Mouse (Mus musculus): ENCODE measurements around the gene Txndc8.

Gene Txndc8

GRCm38 (mm10) chr4:58009024-58009423 is at the start of gene Txndc8:
Txndc8 (minus strand) TSS chr4:58009124.
- no peak for DNase-seq (ENCODE audit: low spot score)

- DNase-seq (ENCODE audit: low spot score), result no peak
Measured at GRCm38 (mm10) chr4:58055653-58056052, 46.7 kb upstream of the Txndc8 start.

- DNase-seq (ENCODE audit: low spot score), result no peak
Measured at GRCm38 (mm10) chr4:58054441-58054840, 45.5 kb upstream of the Txndc8 start.

DNA sequence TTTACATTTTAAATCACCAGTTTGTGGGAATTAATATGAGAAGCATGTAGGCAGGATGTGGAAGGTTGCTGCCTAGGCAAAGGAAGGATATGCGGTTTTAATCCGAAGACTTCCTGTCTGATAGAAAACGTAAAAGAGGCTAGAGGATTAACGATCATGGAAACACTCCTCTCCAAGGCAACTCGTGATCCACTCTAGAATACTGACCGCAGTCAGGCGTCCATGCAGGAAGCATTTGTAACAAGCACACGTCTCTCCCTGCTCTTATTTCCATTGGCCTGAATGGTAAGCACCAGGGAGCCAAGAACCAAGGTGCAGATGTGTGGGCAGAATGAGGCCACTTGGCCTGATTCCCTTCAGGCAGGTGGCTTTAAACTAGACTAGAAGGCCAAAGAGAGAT is 41.8 kb upstream of the Txndc8 start:
- no peak for DNase-seq (ENCODE audit: low spot score)

DNA sequence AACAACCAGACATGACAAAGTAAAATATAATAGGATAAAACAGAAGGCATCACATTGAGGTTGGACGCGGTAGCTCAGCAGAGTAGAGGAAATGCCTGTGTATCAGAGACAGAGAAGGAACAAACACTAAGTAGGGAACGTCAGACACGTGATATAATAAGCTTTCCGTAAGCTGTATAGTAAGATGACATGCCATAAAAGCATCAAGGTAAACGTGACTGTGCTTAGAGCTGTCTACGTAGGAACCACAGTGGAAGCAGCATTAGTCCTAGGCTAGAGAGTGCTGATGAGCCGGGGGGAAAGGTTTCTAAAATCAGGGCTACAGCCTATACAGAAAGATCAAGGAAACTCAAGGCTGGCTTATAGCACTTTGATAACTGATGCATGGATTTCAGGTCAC is 41.4 kb upstream of the Txndc8 start:
- no peak for DNase-seq (ENCODE audit: low spot score)

DNA sequence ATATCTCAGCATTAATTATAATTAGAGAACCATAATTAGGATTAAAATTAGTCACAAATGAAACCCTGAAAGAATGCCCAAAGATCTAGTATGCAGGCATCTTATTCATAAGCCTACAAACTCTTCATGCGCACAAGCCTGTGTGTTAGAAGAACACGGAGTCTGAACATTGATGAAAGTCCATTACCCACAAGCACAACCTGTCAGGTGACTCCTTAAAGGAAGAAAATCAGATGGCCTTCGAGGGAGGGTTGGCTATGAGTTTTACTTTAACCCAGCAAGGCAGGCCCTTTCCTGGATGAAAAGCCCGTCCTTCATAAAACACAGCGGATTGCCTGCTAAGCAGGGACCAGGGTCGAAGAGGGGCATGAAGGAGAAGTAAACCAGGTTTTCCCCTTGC is 35.9 kb upstream of the Txndc8 start:
- DNase-seq (ENCODE audit: low spot score), result no peak

GRCm38 (mm10) chr4:58044356-58044755 is 35.4 kb upstream of the Txndc8 start:
- no peak for DNase-seq (ENCODE audit: low spot score)

DNA sequence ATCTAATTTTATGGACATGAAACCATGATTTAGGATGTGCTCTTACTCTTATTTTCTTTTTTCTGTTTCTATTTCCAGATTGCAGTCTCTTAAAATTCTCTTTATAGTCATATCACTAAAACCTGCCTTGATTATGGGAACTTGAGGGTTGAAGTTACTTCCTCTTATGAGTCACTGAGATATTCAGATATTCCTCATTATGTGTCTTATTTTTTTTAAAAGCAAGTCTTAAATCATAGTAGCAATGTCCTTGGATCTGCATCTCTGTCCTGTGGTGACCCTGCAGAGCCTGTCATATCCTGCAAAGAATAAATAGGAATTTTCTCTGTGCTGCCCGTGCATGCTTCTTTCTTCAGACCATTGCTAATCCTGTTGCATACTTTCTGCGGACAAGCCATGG is 31.2 kb upstream of the Txndc8 start:
- no peak for DNase-seq (ENCODE audit: low spot score)

DNA sequence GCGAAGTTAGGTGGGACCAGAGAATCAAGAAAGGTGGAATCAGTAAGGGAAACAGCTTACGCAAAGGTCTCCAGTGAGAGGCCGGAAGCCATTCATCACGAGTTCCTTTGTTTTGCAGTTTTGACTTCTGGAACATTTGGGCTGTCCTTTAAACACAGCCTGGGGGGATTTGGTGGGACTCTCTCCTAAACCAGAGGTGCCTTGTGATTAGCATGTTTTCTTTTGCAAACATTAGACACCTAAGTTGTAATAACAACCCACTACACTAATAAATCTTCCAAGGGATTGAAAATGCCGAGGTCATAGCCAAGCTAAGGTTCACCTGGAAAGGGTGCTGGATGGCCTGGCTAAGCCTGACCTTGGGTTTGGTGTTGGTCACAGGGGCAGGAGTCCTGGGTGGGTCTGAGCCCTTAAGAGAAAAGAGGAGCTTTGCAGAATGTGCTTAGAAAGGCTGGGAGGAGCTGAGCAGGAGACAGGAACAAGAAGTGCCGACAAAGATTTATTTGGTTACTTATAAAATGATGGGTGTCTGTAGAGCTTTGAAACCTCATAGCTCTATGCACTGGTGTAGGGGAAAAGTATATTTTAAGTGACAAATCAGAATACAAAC is 28.3 kb upstream of the Txndc8 start:
- DNase-seq (ENCODE audit: low spot score), result no peak

DNA sequence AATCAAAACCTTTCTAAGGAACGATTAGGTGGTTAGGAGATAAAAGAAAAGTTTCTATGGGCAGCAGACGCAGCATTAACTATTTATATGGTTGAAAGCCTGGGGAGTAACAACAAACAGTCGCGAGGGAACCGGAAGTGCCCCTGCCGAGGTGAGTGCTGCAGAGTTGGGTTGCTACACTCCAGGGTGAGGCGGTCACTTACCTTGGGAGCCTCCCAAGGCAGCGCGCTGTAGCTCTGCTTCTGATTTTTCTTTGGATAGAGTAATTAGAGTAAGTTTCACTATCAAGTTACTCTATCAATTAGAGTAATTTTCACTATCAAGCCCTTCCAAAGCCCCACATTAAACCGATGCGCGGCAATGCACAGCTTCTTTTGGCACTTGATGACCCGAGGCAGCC is 25.7 kb upstream of the Txndc8 start:
- DNase-seq (ENCODE audit: low spot score), result no peak

- no peak for DNase-seq (ENCODE audit: low spot score)
Measured at GRCm38 (mm10) chr4:58032714-58033113, 23.8 kb upstream of the Txndc8 start.

DNA sequence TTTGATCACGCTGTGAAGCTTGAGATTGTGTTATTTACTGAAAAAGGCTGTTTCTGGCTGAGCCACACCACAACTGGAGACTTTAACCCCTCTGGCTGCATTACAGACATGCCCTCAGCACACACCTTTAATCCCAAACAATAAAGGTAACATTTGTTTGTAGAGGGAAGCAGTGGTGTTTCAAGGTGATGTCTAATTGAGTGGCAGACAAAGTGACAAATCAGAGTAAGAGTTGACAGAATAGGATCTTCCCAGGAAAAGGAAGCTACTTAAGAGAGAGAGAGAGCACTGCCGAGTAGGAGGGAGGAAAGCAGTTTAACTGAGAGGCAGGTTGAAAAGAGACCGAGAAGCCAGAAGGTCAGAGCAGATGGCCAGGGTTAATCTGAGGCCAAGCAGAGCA is 5.4 kb downstream of the Txndc8 start:
- DNase-seq (ENCODE audit: low spot score), result no peak

GRCm38 (mm10) chr4:57991425-57991824 is 17.5 kb downstream of the Txndc8 start:
- no peak for DNase-seq (ENCODE audit: low spot score)

- no peak for DNase-seq (ENCODE audit: low spot score)
Measured at GRCm38 (mm10) chr4:57974400-57975117, 34.4 kb downstream of the Txndc8 start.

- no peak for DNase-seq (ENCODE audit: low spot score)
Measured at GRCm38 (mm10) chr4:57973592-57974268, 35.2 kb downstream of the Txndc8 start.

- no peak for DNase-seq (ENCODE audit: low spot score)
Measured at GRCm38 (mm10) chr4:57970285-57970684, 38.6 kb downstream of the Txndc8 start.

GRCm38 (mm10) chr4:57967195-57967594 is 41.7 kb downstream of the Txndc8 start:
- no peak for DNase-seq (ENCODE audit: low spot score)

DNA sequence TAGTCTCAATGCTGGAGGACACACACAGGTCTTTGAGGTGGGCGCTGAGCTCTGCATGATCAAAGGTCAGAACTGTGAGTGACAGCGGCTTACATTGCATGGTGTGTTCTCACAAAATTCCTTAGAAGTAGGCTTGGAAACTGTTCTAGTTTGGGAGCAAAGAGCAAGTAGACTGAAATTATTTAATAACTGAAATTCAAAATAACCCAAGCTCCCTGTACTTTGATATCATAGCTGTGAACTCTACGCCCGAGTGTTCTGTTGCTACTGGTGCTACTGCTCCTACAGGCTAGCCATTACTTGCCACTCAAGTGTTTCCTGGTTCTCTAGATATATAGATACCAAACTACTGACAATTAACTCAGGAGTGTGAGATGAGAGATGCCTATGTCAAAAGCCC is 43.4 kb downstream of the Txndc8 start:
- no peak for DNase-seq (ENCODE audit: low spot score)

GRCm38 (mm10) chr4:57964143-57964542 is 44.8 kb downstream of the Txndc8 start:
- DNase-seq (ENCODE audit: low spot score), result no peak

DNA sequence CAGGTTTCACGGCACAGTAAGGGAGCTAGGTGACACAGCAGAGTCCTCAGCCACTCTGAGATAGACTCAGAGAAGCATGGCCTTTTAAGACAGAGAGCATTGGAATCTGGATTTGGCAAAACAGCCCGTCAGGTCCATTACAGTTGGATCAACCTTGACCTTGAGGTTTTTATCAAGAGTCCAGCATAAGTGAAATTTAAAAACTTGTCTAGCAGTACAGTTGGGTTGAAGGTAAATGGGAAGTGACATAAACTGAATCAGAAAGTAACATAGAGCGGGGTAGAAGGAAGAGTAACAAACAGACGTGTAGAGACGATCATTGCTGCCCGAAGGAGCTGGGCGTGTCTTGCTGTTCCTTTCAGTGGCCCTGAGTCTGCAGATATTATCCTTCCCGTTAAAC is 49.9 kb downstream of the Txndc8 start:
- DNase-seq (ENCODE audit: low spot score), result no peak

DNA sequence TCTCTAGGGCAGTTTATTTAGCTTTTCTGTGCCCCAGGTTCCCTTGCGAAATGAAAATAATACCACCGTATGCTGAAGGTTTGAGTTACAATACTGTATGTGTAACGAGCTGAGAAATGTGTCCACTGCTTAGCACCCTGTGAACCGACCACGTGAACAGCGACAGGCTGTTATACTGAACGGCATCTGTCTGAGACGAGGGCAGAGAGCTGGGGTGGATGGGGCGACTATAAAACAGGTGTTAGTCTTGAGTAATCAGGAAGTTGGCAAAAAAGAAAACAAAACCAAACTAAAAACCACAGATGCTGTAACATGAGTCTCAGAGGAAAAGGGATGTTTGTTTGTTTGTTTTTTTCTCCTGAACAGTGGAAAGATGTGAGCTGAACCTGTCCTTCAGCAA is 50.8 kb downstream of the Txndc8 start:
- no peak for DNase-seq (ENCODE audit: low spot score)

- DNase-seq (ENCODE audit: low spot score), result no peak
Measured at GRCm38 (mm10) chr4:57957200-57958085, 51.5 kb downstream of the Txndc8 start.
